Mouse (Mus musculus) small intestine, adult 2 months (tissue): ENCODE results near the gene Fxyd7.

Experiments
- CTCF ChIP-seq: fragments of 200-500 bp; IDR thresholded peaks from 2 replicates; pipeline ENCODE4 v1.5.1; 2012; ENCODE audit warnings: low read depth, mild to moderate bottlenecking, control low read depth, inconsistent platforms, low read length, moderate library complexity, mixed read lengths; ENCODE audit not compliant: insufficient replicate concordance, insufficient read length; ENCODE audit errors: extremely low read depth
- POLR2A ChIP-seq: fragments of 200-500 bp; IDR thresholded peaks from 2 replicates; pipeline ENCODE4 v1.6.1; 2012; ENCODE audit warnings: low read depth, mild to moderate bottlenecking, control low read depth, inconsistent platforms, low read length, moderate library complexity

DNA sequence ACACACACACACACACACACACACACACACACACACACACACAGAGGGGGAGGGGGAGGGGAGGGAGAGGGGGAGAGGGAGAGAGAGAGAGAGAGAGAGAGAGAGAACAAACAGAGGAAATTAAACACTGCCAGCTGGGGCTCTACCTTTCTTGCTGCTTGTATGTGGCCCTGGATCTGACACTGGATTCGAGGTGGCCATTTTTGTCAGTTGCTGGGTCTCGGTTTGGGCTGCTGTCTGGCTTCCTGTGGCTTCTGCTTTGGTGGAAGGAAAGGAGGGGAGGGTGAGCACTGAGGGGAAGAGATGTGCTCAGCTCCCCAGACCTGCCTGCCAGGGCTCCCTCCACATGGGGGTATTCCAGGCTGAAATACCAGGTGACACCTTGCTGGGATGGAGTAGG, 13.6 kb downstream of the Fxyd7 start:
- TF ChIP-seq POLR2A (no peak), CTCF (no peak)
